Mouse (Mus musculus): ENCODE results near the gene Spint3. TPM values are rescaled to one million over a fixed set of nuclear protein-coding genes. Genes with fewer than 3 reads are reported as not detected.
"Not testable (repeated sequence)": the region's sequence is repeated elsewhere in the genome, so short reads cannot be mapped to it uniquely, and the experiment has no call there.

Gene Spint3
- polyA plus RNA-seq (2015; fragmentation: Nextera tagmentation; extraction: Ambion mirVana) = not detected in 2 replicates

DNA sequence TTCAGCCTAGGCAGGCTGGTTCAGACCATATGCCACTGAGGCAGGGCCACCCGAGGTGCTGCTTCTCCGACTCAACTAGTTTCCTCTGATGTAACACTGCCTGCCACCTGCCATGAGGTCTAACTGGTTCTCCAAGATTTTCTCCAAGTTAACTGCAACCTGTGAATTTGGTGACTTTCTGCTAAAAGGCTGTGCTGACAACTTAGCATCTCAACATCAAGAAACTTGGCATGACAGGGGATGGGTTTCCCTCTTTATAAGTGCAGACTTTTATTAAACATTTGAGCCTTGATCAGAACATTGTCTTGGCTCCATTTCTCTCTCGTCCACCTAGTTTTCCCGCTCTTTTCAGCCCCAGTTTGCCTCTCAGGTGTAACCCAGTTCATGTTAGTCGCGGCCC, at the start of gene Spint3:
Gene Spint3 (minus strand): TSS at position 101 of the 400 bp plus-strand sequence.
- not testable (repeated sequence) for H3K27me3 ChIP-seq (replicated peaks; ENCODE audit: control insufficient read depth, insufficient read depth, low read length); H3K9ac ChIP-seq (replicated peaks; ENCODE audit: low read depth, low read length); H3K9me3 ChIP-seq (ENCODE audit: control insufficient read depth, low read length); H3K4me1 ChIP-seq (replicated peaks; ENCODE audit: control insufficient read depth, insufficient read depth, low read length); H3K36me3 ChIP-seq (ENCODE audit: control insufficient read depth, insufficient read depth); H3K4me2 ChIP-seq (ENCODE audit: low read length); ATAC-seq; H3K27ac ChIP-seq (ENCODE audit: low read length); H3K4me3 ChIP-seq (replicated peaks; ENCODE audit: low read length)
- WGBS = 84% methylated on average over 6 of the region's 6 CpGs

DNA sequence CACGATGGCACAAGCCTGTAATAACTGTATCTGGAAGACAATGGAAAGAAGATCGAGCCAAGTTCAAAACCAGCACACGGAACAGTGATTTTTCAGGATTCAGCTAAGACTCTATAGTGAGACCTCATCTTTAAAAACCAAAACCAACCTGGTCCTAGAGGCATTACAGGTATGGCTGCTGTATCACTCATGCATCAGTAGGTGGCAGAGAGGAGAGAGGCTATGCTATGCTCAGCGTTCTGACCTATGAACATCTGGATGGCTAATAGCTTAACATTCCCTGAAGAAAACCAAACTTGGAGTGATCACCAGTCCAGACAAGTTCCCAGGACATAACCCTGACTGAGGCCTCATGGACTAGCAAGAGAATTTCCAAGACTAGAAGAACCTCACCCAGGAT, 48.5 kb upstream of the Spint3 start:
- Histone ChIP-seq H3K9ac (replicated peaks; ENCODE audit: low read depth, low read length) (no peak overlapping the region), H3K4me2 (ENCODE audit: low read length) (no peak overlapping the region), H3K36me3 (ENCODE audit: control insufficient read depth, insufficient read depth) (no peaks in the 10 kb centered on the region), H3K9me3 (ENCODE audit: control insufficient read depth, low read length) (no peaks in the 10 kb centered on the region), H3K27me3 (replicated peaks; ENCODE audit: control insufficient read depth, insufficient read depth, low read length) (no peaks in the 10 kb centered on the region), H3K4me1 (replicated peaks; ENCODE audit: control insufficient read depth, insufficient read depth, low read length) (no peaks in the 10 kb centered on the region), H3K27ac (ENCODE audit: low read length) (no peak overlapping the region), H3K4me3 (replicated peaks; ENCODE audit: low read length) (no peak overlapping the region)
- WGBS = 83% methylated on average over 4 of the region's 4 CpGs
- no peak for ATAC-seq

DNA sequence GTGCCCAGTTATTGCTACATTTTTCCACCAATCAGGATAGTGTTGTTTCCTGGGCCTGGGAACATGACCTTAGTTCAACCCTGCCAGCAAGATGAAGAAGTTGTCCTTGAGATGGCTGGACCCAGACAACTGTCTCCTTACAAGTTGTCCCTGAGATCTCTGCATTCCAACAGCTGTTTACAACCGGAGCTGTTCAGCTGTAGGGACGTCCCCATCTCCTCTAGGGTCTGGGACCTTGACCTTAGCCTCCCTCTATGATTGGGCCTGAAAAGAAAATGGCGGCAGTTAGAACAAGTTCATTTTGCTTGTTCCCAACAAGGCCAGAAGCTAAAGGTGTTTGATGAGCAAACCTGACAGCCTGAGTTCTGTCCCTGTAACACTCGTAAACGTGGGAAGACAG, 45.8 kb upstream of the Spint3 start:
- no peaks in the 10 kb centered on the region for H3K36me3 ChIP-seq (ENCODE audit: control insufficient read depth, insufficient read depth)
- no peak overlapping the region for H3K4me2 ChIP-seq (ENCODE audit: low read length)
- H3K4me3 ChIP-seq (replicated peaks; ENCODE audit: low read length) = no peak overlapping the region
- no peak overlapping the region for H3K27ac ChIP-seq (ENCODE audit: low read length)
- WGBS = 90% methylated on average over 5 of the region's 5 CpGs
- no peaks in the 10 kb centered on the region for H3K27me3 ChIP-seq (replicated peaks; ENCODE audit: control insufficient read depth, insufficient read depth, low read length)
- H3K9me3 ChIP-seq (ENCODE audit: control insufficient read depth, low read length) = no peaks in the 10 kb centered on the region
- no peaks in the 10 kb centered on the region for H3K4me1 ChIP-seq (replicated peaks; ENCODE audit: control insufficient read depth, insufficient read depth, low read length)
- no peak overlapping the region for H3K9ac ChIP-seq (replicated peaks; ENCODE audit: low read depth, low read length)
- ATAC-seq = no peak

DNA sequence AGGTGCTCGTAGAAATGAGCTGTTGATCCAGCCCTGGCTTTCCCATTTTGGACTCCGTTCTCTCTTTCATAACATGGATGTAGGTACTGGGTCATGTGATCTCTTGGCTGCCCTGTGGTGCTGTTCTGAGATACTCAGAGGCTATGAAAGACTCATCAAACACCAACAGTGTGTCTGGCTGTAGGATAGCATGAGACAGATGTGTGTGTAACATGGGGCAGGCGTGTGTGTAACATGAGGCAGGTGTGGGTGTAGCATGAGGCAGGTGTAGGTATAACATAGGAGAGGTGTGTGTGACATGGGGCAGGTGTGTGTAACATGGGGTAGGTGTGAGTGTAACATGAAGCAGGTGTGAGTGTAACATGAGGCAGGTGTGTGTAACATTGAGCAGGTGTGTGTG, 42.1 kb upstream of the Spint3 start:
- no peaks in the 10 kb centered on the region for H3K36me3 ChIP-seq (ENCODE audit: control insufficient read depth, insufficient read depth)
- H3K9ac ChIP-seq (replicated peaks; ENCODE audit: low read depth, low read length) = no peak overlapping the region
- no peak overlapping the region for H3K27ac ChIP-seq (ENCODE audit: low read length)
- no peak overlapping the region for H3K4me3 ChIP-seq (replicated peaks; ENCODE audit: low read length)
- H3K9me3 ChIP-seq (ENCODE audit: control insufficient read depth, low read length) = no peaks in the 10 kb centered on the region
- no peaks in the 10 kb centered on the region for H3K27me3 ChIP-seq (replicated peaks; ENCODE audit: control insufficient read depth, insufficient read depth, low read length)
- no peak for ATAC-seq
- 97% methylated on average over 3 of the region's 3 CpGs for WGBS
- no peaks in the 10 kb centered on the region for H3K4me1 ChIP-seq (replicated peaks; ENCODE audit: control insufficient read depth, insufficient read depth, low read length)
- no peak overlapping the region for H3K4me2 ChIP-seq (ENCODE audit: low read length)

DNA sequence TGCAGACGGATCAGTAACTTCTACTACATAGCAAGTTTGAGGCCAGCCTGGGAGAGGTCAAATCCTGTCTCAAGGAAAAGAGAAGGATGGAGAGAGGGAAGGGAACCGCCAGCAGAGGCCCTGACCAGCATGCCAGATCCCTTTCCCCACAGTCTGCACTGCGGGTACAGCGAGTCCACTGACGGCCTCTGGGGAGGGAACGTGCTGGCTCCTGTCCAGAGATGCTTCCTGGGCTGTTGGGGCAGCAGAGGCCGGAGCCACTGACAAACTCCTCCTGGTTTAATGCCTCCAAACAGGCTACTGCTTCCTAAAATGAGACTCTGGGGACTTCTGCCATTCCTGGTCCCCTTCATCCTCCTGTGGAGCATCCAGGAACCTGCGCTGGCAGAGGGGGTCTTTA, 40.2 kb upstream of the Spint3 start, which contains the start of the genes Wfdc6b and Wfdc8:
Gene Wfdc6b (plus strand): TSS at position 52 of the 400 bp plus-strand sequence.
Gene Wfdc8 (minus strand): TSS at position 156 of the 400 bp plus-strand sequence.
- H3K4me1 ChIP-seq (replicated peaks; ENCODE audit: control insufficient read depth, insufficient read depth, low read length); H3K4me2 ChIP-seq (ENCODE audit: low read length); H3K9me3 ChIP-seq (ENCODE audit: control insufficient read depth, low read length); H3K9ac ChIP-seq (replicated peaks; ENCODE audit: low read depth, low read length); H3K27ac ChIP-seq (ENCODE audit: low read length); H3K36me3 ChIP-seq (ENCODE audit: control insufficient read depth, insufficient read depth); H3K27me3 ChIP-seq (replicated peaks; ENCODE audit: control insufficient read depth, insufficient read depth, low read length); ATAC-seq; H3K4me3 ChIP-seq (replicated peaks; ENCODE audit: low read length): not testable (repeated sequence)
- WGBS = 50% methylated on average over 8 of the region's 8 CpGs

DNA sequence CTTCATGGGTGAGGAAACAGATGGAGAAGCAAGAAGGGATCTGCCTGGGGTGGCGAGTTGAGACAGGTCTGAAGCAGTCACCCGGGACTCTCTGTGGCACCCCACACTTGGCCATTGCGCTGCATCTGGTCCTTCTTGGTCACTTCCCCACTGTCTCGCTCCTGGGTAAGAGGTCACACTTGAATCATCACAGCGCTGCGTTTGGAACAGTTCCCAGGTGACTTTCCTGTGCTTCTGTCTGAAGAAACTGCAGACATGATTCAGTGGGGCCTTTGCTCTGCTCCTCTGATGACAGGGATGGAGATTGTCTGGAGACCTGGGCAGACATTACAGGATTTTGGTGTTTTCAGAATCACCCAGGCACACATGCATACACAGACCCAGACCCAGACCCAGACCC, 35.5 kb upstream of the Spint3 start:
- Histone ChIP-seq H3K4me2 (ENCODE audit: low read length) (no peak overlapping the region), H3K36me3 (ENCODE audit: control insufficient read depth, insufficient read depth) (no peaks in the 10 kb centered on the region), H3K4me3 (replicated peaks; ENCODE audit: low read length) (no peak overlapping the region), H3K9me3 (ENCODE audit: control insufficient read depth, low read length) (no peaks in the 10 kb centered on the region), H3K9ac (replicated peaks; ENCODE audit: low read depth, low read length) (no peak overlapping the region), H3K27ac (ENCODE audit: low read length) (no peak overlapping the region), H3K4me1 (replicated peaks; ENCODE audit: control insufficient read depth, insufficient read depth, low read length) (no peaks in the 10 kb centered on the region), H3K27me3 (replicated peaks; ENCODE audit: control insufficient read depth, insufficient read depth, low read length) (no peaks in the 10 kb centered on the region)
- no peak for ATAC-seq
- WGBS = 80% methylated on average over 6 of the region's 6 CpGs

DNA sequence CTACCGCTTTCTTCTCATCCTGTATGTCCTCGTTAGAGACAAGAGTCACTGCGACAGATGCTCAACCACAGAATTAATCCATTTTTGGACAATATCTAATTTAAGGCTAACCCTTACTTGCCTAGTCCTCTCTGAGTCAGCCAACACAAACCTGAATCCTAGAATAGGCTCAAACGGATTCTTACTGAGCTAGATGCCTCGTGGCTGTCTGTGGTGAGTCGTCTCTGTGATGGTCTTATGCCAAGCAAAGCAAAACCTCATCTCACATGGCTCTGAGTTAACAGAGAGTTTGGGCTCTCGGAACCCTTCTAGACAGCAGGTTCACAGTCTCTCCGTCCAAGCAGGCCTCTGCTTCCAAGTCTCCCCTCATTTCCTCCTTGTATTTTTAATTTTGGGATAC, 31.2 kb upstream of the Spint3 start:
- 90% methylated on average over 8 of the region's 8 CpGs for WGBS
- no peaks in the 10 kb centered on the region for H3K4me1 ChIP-seq (replicated peaks; ENCODE audit: control insufficient read depth, insufficient read depth, low read length)
- H3K4me3 ChIP-seq (replicated peaks; ENCODE audit: low read length) = no peak overlapping the region
- H3K27ac ChIP-seq (ENCODE audit: low read length) = no peak overlapping the region
- no peaks in the 10 kb centered on the region for H3K36me3 ChIP-seq (ENCODE audit: control insufficient read depth, insufficient read depth)
- ATAC-seq = no peak
- H3K4me2 ChIP-seq (ENCODE audit: low read length) = no peak overlapping the region
- no peaks in the 10 kb centered on the region for H3K27me3 ChIP-seq (replicated peaks; ENCODE audit: control insufficient read depth, insufficient read depth, low read length)
- no peaks in the 10 kb centered on the region for H3K9me3 ChIP-seq (ENCODE audit: control insufficient read depth, low read length)
- no peak overlapping the region for H3K9ac ChIP-seq (replicated peaks; ENCODE audit: low read depth, low read length)

DNA sequence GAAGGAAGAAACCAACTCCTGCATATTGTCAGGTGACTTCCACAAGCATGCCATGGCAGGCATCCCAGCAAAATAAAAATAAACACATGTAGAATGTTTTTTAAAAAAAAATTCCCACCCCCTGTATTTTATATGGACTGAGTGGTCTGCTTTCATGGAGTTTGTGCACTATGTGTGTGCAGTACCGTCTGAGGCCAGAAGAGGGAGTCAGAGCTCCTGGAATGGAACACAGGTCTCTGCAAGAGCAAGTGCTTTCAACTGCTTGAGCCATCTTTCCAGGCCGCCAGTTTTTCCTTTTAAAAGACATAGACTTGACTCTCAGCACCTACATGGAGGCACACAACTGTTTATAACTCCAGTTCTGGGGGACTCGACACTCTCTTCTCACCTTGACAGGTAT, 30.2 kb upstream of the Spint3 start:
- Histone ChIP-seq H3K27me3 (replicated peaks; ENCODE audit: control insufficient read depth, insufficient read depth, low read length) (no peaks in the 10 kb centered on the region), H3K4me2 (ENCODE audit: low read length) (no peak overlapping the region), H3K4me1 (replicated peaks; ENCODE audit: control insufficient read depth, insufficient read depth, low read length) (no peaks in the 10 kb centered on the region), H3K9ac (replicated peaks; ENCODE audit: low read depth, low read length) (no peak overlapping the region), H3K27ac (ENCODE audit: low read length) (no peak overlapping the region), H3K36me3 (ENCODE audit: control insufficient read depth, insufficient read depth) (no peaks in the 10 kb centered on the region), H3K4me3 (replicated peaks; ENCODE audit: low read length) (no peak overlapping the region), H3K9me3 (ENCODE audit: control insufficient read depth, low read length) (no peaks in the 10 kb centered on the region)
- 92% methylated on average over 3 of the region's 3 CpGs for WGBS
- ATAC-seq = no peak

DNA sequence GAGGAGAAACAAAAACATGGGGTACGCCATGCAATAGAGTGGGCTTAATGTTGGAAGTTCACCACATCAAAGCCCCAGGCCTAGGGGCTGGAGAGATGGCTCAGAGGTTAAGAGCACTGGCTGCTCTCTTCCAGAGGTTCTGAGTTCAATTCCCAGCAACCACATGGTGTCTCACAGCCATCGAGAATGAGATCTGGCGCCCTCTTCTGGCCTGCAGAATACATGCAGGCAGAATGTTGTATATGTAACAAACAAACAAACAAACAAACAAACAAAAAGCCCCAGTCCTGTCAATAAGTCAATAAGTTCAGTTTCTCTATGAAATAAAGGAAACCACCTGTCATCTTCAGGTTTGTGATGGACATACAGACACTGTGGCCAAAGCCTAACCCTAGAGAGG, 26.9 kb upstream of the Spint3 start:
- ATAC-seq = no peak
- Histone ChIP-seq H3K36me3 (ENCODE audit: control insufficient read depth, insufficient read depth) (no peaks in the 10 kb centered on the region), H3K4me3 (replicated peaks; ENCODE audit: low read length) (no peak overlapping the region), H3K9ac (replicated peaks; ENCODE audit: low read depth, low read length) (no peak overlapping the region), H3K27ac (ENCODE audit: low read length) (no peak overlapping the region), H3K27me3 (replicated peaks; ENCODE audit: control insufficient read depth, insufficient read depth, low read length) (no peaks in the 10 kb centered on the region), H3K9me3 (ENCODE audit: control insufficient read depth, low read length) (no peaks in the 10 kb centered on the region), H3K4me1 (replicated peaks; ENCODE audit: control insufficient read depth, insufficient read depth, low read length) (no peaks in the 10 kb centered on the region), H3K4me2 (ENCODE audit: low read length) (no peak overlapping the region)
- WGBS = 70% methylated on average over 3 of the region's 3 CpGs

DNA sequence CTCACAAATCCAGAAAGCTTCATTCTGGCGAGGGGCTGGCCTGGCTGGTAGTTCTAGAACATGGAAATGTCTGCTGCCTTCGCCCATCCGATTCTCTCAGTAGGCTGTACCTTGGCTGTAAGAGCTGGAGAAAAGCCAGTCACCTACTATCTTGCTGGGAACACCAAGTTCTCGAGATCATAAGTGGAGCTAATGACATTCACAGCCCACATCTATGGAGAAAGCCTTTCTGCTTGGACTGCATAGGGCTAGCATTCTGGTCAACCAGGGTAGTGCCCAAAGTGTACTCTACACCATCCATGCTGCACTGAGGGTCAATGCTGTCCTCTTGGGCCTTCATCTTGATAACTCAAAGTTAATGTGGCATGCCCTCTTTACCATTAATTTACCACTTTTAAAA, 20.2 kb upstream of the Spint3 start, which contains the start of gene Eppin:
Gene Eppin (minus strand): TSS at position 101 of the 400 bp plus-strand sequence.
- Histone ChIP-seq H3K36me3 (ENCODE audit: control insufficient read depth, insufficient read depth) (no peaks in the 10 kb centered on the region), H3K4me1 (replicated peaks; ENCODE audit: control insufficient read depth, insufficient read depth, low read length) (no peaks in the 10 kb centered on the region), H3K4me2 (ENCODE audit: low read length) (no peak within 1 kb of the TSS), H3K9me3 (ENCODE audit: control insufficient read depth, low read length) (no peaks in the 10 kb centered on the region), H3K9ac (replicated peaks; ENCODE audit: low read depth, low read length) (no peak within 1 kb of the TSS), H3K27ac (ENCODE audit: low read length) (no peak within 1 kb of the TSS), H3K4me3 (replicated peaks; ENCODE audit: low read length) (no peak within 1 kb of the TSS), H3K27me3 (replicated peaks; ENCODE audit: control insufficient read depth, insufficient read depth, low read length) (no peaks in the 10 kb centered on the region)
- 80% methylated on average over 4 of the region's 4 CpGs for WGBS
- ATAC-seq = no peak

All from forebrain, embryonic 16.5 days (tissue).